Mouse (Mus musculus): ENCODE measurements around the gene Retnlb. TPM values are rescaled to one million over a fixed set of nuclear protein-coding genes. Genes with fewer than 3 reads are reported as not detected.

The Retnlb gene
- polyA plus RNA-seq (2016; fragmentation: Nextera tagmentation; extraction: Ambion mirVana) = not detected in 2 replicates

GRCm38 (mm10) chr16:48816695-48817094 is at the start of gene Retnlb:
Gene Retnlb (plus strand): TSS chr16:48816856.
- no peaks in the 10 kb centered on the region for H3K27me3 ChIP-seq
- no peaks in the 10 kb centered on the region for H3K4me1 ChIP-seq (replicated peaks)
- no peaks in the 10 kb centered on the region for H3K36me3 ChIP-seq
- WGBS = 97% methylated on average over 2 of the region's 2 CpGs
- H3K9me3 ChIP-seq = no peaks in the 10 kb centered on the region
- no peak within 1 kb of the TSS for H3K4me2 ChIP-seq
- no peak for ATAC-seq (ENCODE audit: insufficient number of reproducible peaks, insufficient read depth, low FRiP score, low TSS enrichment, low read depth)
- no peak within 1 kb of the TSS for H3K27ac ChIP-seq
- H3K4me3 ChIP-seq (replicated peaks) = no peak within 1 kb of the TSS
- no peak within 1 kb of the TSS for H3K9ac ChIP-seq (replicated peaks)

- 92% methylated on average over 3 of the region's 3 CpGs for WGBS
- no peaks in the 10 kb centered on the region for H3K9me3 ChIP-seq
- ATAC-seq (ENCODE audit: insufficient number of reproducible peaks, insufficient read depth, low FRiP score, low TSS enrichment, low read depth) = no peak
- no peaks in the 10 kb centered on the region for H3K27me3 ChIP-seq
- H3K4me3 ChIP-seq (replicated peaks) = no peak overlapping the region
- H3K4me1 ChIP-seq (replicated peaks) = no peaks in the 10 kb centered on the region
- H3K36me3 ChIP-seq = no peaks in the 10 kb centered on the region
- H3K9ac ChIP-seq (replicated peaks) = no peak overlapping the region
- H3K4me2 ChIP-seq = no peak overlapping the region
- H3K27ac ChIP-seq = no peak overlapping the region
Observed at GRCm38 (mm10) chr16:48769183-48769582, 47.5 kb upstream of the Retnlb start.

GRCm38 (mm10) chr16:48771971-48772445 is 44.6 kb upstream of the Retnlb start, which contains the start of gene Trat1:
Gene Trat1 (minus strand): TSS chr16:48772021.
- no peak for ATAC-seq (ENCODE audit: insufficient number of reproducible peaks, insufficient read depth, low FRiP score, low TSS enrichment, low read depth)

GRCm38 (mm10) chr16:48777254-48777653 is 39.4 kb upstream of the Retnlb start:
- Histone ChIP-seq H3K4me2 (no peak overlapping the region), H3K27ac (no peak overlapping the region), H3K36me3 (no peaks in the 10 kb centered on the region), H3K4me1 (replicated peaks) (no peaks in the 10 kb centered on the region), H3K27me3 (no peaks in the 10 kb centered on the region), H3K9ac (replicated peaks) (no peak overlapping the region), H3K4me3 (replicated peaks) (no peak overlapping the region), H3K9me3 (no peaks in the 10 kb centered on the region)
- no peak for ATAC-seq (ENCODE audit: insufficient number of reproducible peaks, insufficient read depth, low FRiP score, low TSS enrichment, low read depth)
- 69% methylated on average over 2 of the region's 2 CpGs for WGBS

More at GRCm38 (mm10) chr16:48771971-48772445, 44.6 kb upstream of the Retnlb start, which contains the start of gene Trat1:
- Histone ChIP-seq H3K36me3 (no peaks in the 10 kb centered on the region), H3K9ac (replicated peaks) (no peak within 1 kb of the TSS), H3K4me1 (replicated peaks) (no peaks in the 10 kb centered on the region), H3K27ac (no peak within 1 kb of the TSS), H3K27me3 (no peaks in the 10 kb centered on the region), H3K4me2 (no peak within 1 kb of the TSS), H3K9me3 (no peaks in the 10 kb centered on the region), H3K4me3 (replicated peaks) (no peak within 1 kb of the TSS)
- WGBS = 89% methylated on average over 3 of the region's 3 CpGs

- H3K4me1 ChIP-seq (replicated peaks) = 0 out of 2 replicates have a peak, but pooled peaks cover 3% of the 10 kb centered on the region
- H3K4me2 ChIP-seq = no peak overlapping the region
- ATAC-seq (ENCODE audit: insufficient number of reproducible peaks, insufficient read depth, low FRiP score, low TSS enrichment, low read depth) = no peak
- H3K4me3 ChIP-seq (replicated peaks) = no peak overlapping the region
- H3K9ac ChIP-seq (replicated peaks) = no peak overlapping the region
- H3K9me3 ChIP-seq = no peaks in the 10 kb centered on the region
- WGBS = 82% methylated on average over 3 of the region's 3 CpGs
- H3K36me3 ChIP-seq = no peaks in the 10 kb centered on the region
- no peak overlapping the region for H3K27ac ChIP-seq
- H3K27me3 ChIP-seq = no peaks in the 10 kb centered on the region
Observed at GRCm38 (mm10) chr16:48786258-48786657, 30.4 kb upstream of the Retnlb start.

- Histone ChIP-seq H3K9ac (replicated peaks) (no peak overlapping the region), H3K9me3 (no peaks in the 10 kb centered on the region), H3K4me3 (replicated peaks) (no peak overlapping the region), H3K27me3 (no peaks in the 10 kb centered on the region), H3K36me3 (no peaks in the 10 kb centered on the region), H3K4me2 (no peak overlapping the region), H3K27ac (no peak overlapping the region), H3K4me1 (replicated peaks) (0 out of 2 replicates have a peak, but pooled peaks cover 3% of the 10 kb centered on the region)
- WGBS = 52% methylated on average over 4 of the region's 4 CpGs
- ATAC-seq (ENCODE audit: insufficient number of reproducible peaks, insufficient read depth, low FRiP score, low TSS enrichment, low read depth) = no peak
Observed at GRCm38 (mm10) chr16:48788704-48789185, 27.9 kb upstream of the Retnlb start.

GRCm38 (mm10) chr16:48798285-48798684 is 18.4 kb upstream of the Retnlb start:
- no peak overlapping the region for H3K4me2 ChIP-seq
- no peak overlapping the region for H3K9ac ChIP-seq (replicated peaks)
- no peaks in the 10 kb centered on the region for H3K4me1 ChIP-seq (replicated peaks)
- H3K4me3 ChIP-seq (replicated peaks) = no peak overlapping the region
- ATAC-seq (ENCODE audit: insufficient number of reproducible peaks, insufficient read depth, low FRiP score, low TSS enrichment, low read depth) = no peak
- H3K27me3 ChIP-seq = no peaks in the 10 kb centered on the region
- H3K9me3 ChIP-seq = no peaks in the 10 kb centered on the region
- 79% methylated on average over 3 of the region's 3 CpGs for WGBS
- H3K27ac ChIP-seq = no peak overlapping the region
- H3K36me3 ChIP-seq = no peaks in the 10 kb centered on the region

- H3K36me3 ChIP-seq = no peaks in the 10 kb centered on the region
- H3K27ac ChIP-seq = no peak overlapping the region
- no peak overlapping the region for H3K4me2 ChIP-seq
- no peak overlapping the region for H3K9ac ChIP-seq (replicated peaks)
- H3K27me3 ChIP-seq = no peaks in the 10 kb centered on the region
- 95% methylated on average over 3 of the region's 3 CpGs for WGBS
- no peaks in the 10 kb centered on the region for H3K9me3 ChIP-seq
- H3K4me3 ChIP-seq (replicated peaks) = no peak overlapping the region
- no peaks in the 10 kb centered on the region for H3K4me1 ChIP-seq (replicated peaks)
- no peak for ATAC-seq (ENCODE audit: insufficient number of reproducible peaks, insufficient read depth, low FRiP score, low TSS enrichment, low read depth)
Observed at GRCm38 (mm10) chr16:48799470-48799869, 17.2 kb upstream of the Retnlb start.

- H3K36me3 ChIP-seq = no peaks in the 10 kb centered on the region
- H3K27me3 ChIP-seq = no peaks in the 10 kb centered on the region
- 91% methylated on average over 2 of the region's 2 CpGs for whole genome bisulfite sequencing
- no peak overlapping the region for H3K27ac ChIP-seq
- H3K9me3 ChIP-seq = no peaks in the 10 kb centered on the region
- H3K4me3 ChIP-seq (replicated peaks) = no peak overlapping the region
- H3K4me1 ChIP-seq (replicated peaks) = no peaks in the 10 kb centered on the region
- no peak overlapping the region for H3K9ac ChIP-seq (replicated peaks)
- no peak for ATAC-seq (ENCODE audit: insufficient number of reproducible peaks, insufficient read depth, low FRiP score, low TSS enrichment, low read depth)
- H3K4me2 ChIP-seq = no peak overlapping the region
Observed at GRCm38 (mm10) chr16:48800906-48801305, 15.8 kb upstream of the Retnlb start.

GRCm38 (mm10) chr16:48805412-48805811 is 11.2 kb upstream of the Retnlb start:
- no peak for ATAC-seq (ENCODE audit: insufficient number of reproducible peaks, insufficient read depth, low FRiP score, low TSS enrichment, low read depth)
- WGBS = 86% methylated on average over 1 of the region's 1 CpGs
- Histone ChIP-seq H3K27me3 (no peaks in the 10 kb centered on the region), H3K9me3 (no peaks in the 10 kb centered on the region), H3K4me1 (replicated peaks) (no peaks in the 10 kb centered on the region), H3K4me3 (replicated peaks) (no peak overlapping the region), H3K36me3 (no peaks in the 10 kb centered on the region), H3K9ac (replicated peaks) (no peak overlapping the region), H3K27ac (no peak overlapping the region), H3K4me2 (no peak overlapping the region)

GRCm38 (mm10) chr16:48806521-48806920 is 10.1 kb upstream of the Retnlb start:
- H3K4me2 ChIP-seq = no peak overlapping the region
- no peak overlapping the region for H3K27ac ChIP-seq
- H3K36me3 ChIP-seq = no peaks in the 10 kb centered on the region
- no peaks in the 10 kb centered on the region for H3K27me3 ChIP-seq
- 83% methylated on average over 1 of the region's 1 CpGs for WGBS
- H3K9ac ChIP-seq (replicated peaks) = no peak overlapping the region
- no peak for ATAC-seq (ENCODE audit: insufficient number of reproducible peaks, insufficient read depth, low FRiP score, low TSS enrichment, low read depth)
- no peaks in the 10 kb centered on the region for H3K9me3 ChIP-seq
- no peak overlapping the region for H3K4me3 ChIP-seq (replicated peaks)
- no peaks in the 10 kb centered on the region for H3K4me1 ChIP-seq (replicated peaks)

GRCm38 (mm10) chr16:48809374-48809773 is 7.3 kb upstream of the Retnlb start:
- H3K27me3 ChIP-seq = no peaks in the 10 kb centered on the region
- ATAC-seq (ENCODE audit: insufficient number of reproducible peaks, insufficient read depth, low FRiP score, low TSS enrichment, low read depth) = no peak
- 57% methylated on average over 2 of the region's 2 CpGs for WGBS
- no peaks in the 10 kb centered on the region for H3K9me3 ChIP-seq
- H3K4me2 ChIP-seq = no peak overlapping the region
- H3K36me3 ChIP-seq = no peaks in the 10 kb centered on the region
- H3K4me3 ChIP-seq (replicated peaks) = no peak overlapping the region
- no peaks in the 10 kb centered on the region for H3K4me1 ChIP-seq (replicated peaks)
- no peak overlapping the region for H3K9ac ChIP-seq (replicated peaks)
- no peak overlapping the region for H3K27ac ChIP-seq

Data from limb, embryonic 12.5 days (tissue).